In genomic region chr5:123140694-123141554, GRCm38 (mm10) we compare ENCODE assay signal across 8 mouse cellular contexts. TPM values are rescaled to one million over a fixed set of nuclear protein-coding genes. Genes with fewer than 3 reads are reported as not detected.
A peak's percentile ranks its signal among the peaks of the same experiment; 100 is the strongest.
DNase-seq lines count a peak whose midpoint lies in the region; ATAC-seq lines count a peak whose summit lies in the region.

No protein-coding gene starts in this region.

- H3K36me3 ChIP-seq in megakaryocyte, embryonic 14.5 days (replicated peaks; ENCODE audit: low read length) = peaks cover 46% of the 10 kb centered on the region

- H3K4me3 ChIP-seq in megakaryocyte, embryonic 14.5 days (replicated peaks) = peak overlapping the region; percentile 96

- ATAC-seq in inflammation-experienced regulatory T-cells, adult 6 months = peak; percentile 79

- no peaks in the 10 kb centered on the region for H3K9me3 ChIP-seq in megakaryocyte, embryonic 14.5 days

- intact Hi-C loops in gastrocnemius, postnatal 14 days (cut with DNase I; ENCODE audit: low total_unique reads) = no loop called here

- peak; percentile 96 for DNase-seq in adrenal gland, adult 2 months
- DNase-seq in embryo, embryonic 10.5 days (ENCODE audit: low spot score) = peak; percentile 97
- DNase-seq in gastrocnemius, postnatal 14 days = peak; percentile 90
- peak; percentile 90 to 96 for DNase-seq in left cerebral cortex, adult 9 months (ENCODE audit: low spot score in 2 of 2)
- peak; percentile 94 to 98 for DNase-seq in right cerebral cortex, adult 2 months (ENCODE audit: low spot score in 2 of 2)
- peak; percentile 81 for DNase-seq in urinary bladder, postnatal 25 days (ENCODE audit: low spot score)

- no peaks in the 10 kb centered on the region for H3K27me3 ChIP-seq in megakaryocyte, embryonic 14.5 days (replicated peaks)

- H3K4me1 ChIP-seq in megakaryocyte, embryonic 14.5 days = peaks cover 48% of the 10 kb centered on the region

RNA-seq across cellular contexts. Expression of gene Setd1b, which starts 1.1 kb away (rescaled TPM):
- total RNA-seq in adrenal gland, adult 2 months (2021) = 10 to 100 TPM; 20.5 to 24.0 TPM
- 17.2 and 22.3 TPM in 2 replicates for polyA plus RNA-seq in adrenal gland, adult 2 months (2012; rRNA removed)
- 10 to 100 TPM; 10.5 to 11.2 TPM for total RNA-seq in gastrocnemius, postnatal 14 days (2021)
- 10 to 100 TPM; 13.0 to 17.7 (median 16.0) TPM for polyA plus RNA-seq in inflammation-experienced regulatory T-cells, adult 6 months (2017; shearing (Covaris generic))
- 20.8 and 52.6 TPM in 2 replicates for polyA plus RNA-seq in megakaryocyte, embryonic 14.5 days (2012; ENCODE audit: insufficient read depth, low replicate concordance)

RNA-seq across cellular contexts. Expression of gene Rhof, which starts 8.4 kb away (rescaled TPM):
- total RNA-seq in adrenal gland, adult 2 months (2021) = 1 to 10 TPM in 1 of 2 experiments, under 1 TPM in 1; 0.84 to 3.8 TPM
- polyA plus RNA-seq in adrenal gland, adult 2 months (2012; rRNA removed) = 1.7 and 3.6 TPM in 2 replicates
- under 1 TPM; 0.27 to 0.51 TPM for total RNA-seq in gastrocnemius, postnatal 14 days (2021)
- 10 to 100 TPM; 62.4 to 71.7 (median 66.6) TPM for polyA plus RNA-seq in inflammation-experienced regulatory T-cells, adult 6 months (2017; shearing (Covaris generic))
- polyA plus RNA-seq in megakaryocyte, embryonic 14.5 days (2012; ENCODE audit: insufficient read depth, low replicate concordance) = 21.3 and 61.2 TPM in 2 replicates

RNA-seq across cellular contexts. Expression of gene Psmd9, which starts 28.3 kb away (rescaled TPM):
- 10 to 100 TPM; 20.5 to 29.1 TPM for total RNA-seq in adrenal gland, adult 2 months (2021)
- 17.9 and 22.6 TPM in 2 replicates for polyA plus RNA-seq in adrenal gland, adult 2 months (2012; rRNA removed)
- total RNA-seq in gastrocnemius, postnatal 14 days (2021) = 10 to 100 TPM; 19.2 to 19.5 TPM
- polyA plus RNA-seq in inflammation-experienced regulatory T-cells, adult 6 months (2017; shearing (Covaris generic)) = 10 to 100 TPM; 36.1 to 40.9 (median 39.8) TPM
- polyA plus RNA-seq in megakaryocyte, embryonic 14.5 days (2012; ENCODE audit: insufficient read depth, low replicate concordance) = 86.5 and 87.0 TPM in 2 replicates

RNA-seq across cellular contexts. Expression of gene Hpd, which starts 41.6 kb away (rescaled TPM):
- total RNA-seq in adrenal gland, adult 2 months (2021) = 10 to 100 TPM in 1 of 2 experiments, 1 to 10 TPM in 1; 5.0 to 11.2 TPM
- 1.0 and 2.2 TPM in 2 replicates for polyA plus RNA-seq in adrenal gland, adult 2 months (2012; rRNA removed)
- not detected for total RNA-seq in gastrocnemius, postnatal 14 days (2021)
- polyA plus RNA-seq in inflammation-experienced regulatory T-cells, adult 6 months (2017; shearing (Covaris generic)) = not detected
- not detected in 2 replicates for polyA plus RNA-seq in megakaryocyte, embryonic 14.5 days (2012; ENCODE audit: insufficient read depth, low replicate concordance)

Comparison
In these comparisons a context has a peak if more than half of its experiments do, and no peak if none do; other contexts are left out.
1. Peak in every context shown above with its lines: DNase-seq, ATAC-seq and H3K4me3 ChIP-seq.